Mouse (Mus musculus) adrenal gland, postnatal 4 days (tissue): ENCODE data around the gene Vps8. TPM values are rescaled to one million over a fixed set of nuclear protein-coding genes. Genes with fewer than 3 reads are reported as not detected.

Experiments
- DNase-seq, 2 experiments: peaks; one replicate each; pipeline ENCODE4 v3.0.0; 2021 to 2022; ENCODE audit warnings: low spot score in 2 of 2, mixed read lengths in 2 of 2
- total RNA-seq, 2 experiments: library from RNA; stranded (reverse); gene quantifications; 2 replicates each; pipeline ENCODE4 v1.2.3; 2021

Gene Vps8
- total RNA-seq, 2 experiments from 2014 or later = 24.5 to 26.1 TPM

DNA sequence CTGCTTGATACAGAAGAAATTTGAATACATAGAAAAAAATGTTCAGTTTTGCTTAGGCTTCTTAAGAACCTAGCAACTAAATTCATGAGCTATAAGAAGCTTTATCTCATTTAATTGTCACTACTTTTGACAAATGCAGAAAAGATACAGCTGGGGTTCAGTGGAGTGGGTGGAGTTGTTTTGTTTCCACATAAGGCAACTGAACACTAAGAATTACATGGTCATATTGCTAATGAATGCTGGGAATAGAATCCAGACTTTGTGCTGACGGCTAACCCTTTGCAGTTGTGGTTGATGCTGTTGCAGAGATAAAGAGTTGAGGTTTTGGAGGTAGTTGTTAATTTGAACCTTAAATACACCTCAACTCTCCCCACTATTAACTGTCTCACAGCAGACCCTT lies 119.6 kb downstream of the Vps8 start:
- DNase-seq = no peak

DNA sequence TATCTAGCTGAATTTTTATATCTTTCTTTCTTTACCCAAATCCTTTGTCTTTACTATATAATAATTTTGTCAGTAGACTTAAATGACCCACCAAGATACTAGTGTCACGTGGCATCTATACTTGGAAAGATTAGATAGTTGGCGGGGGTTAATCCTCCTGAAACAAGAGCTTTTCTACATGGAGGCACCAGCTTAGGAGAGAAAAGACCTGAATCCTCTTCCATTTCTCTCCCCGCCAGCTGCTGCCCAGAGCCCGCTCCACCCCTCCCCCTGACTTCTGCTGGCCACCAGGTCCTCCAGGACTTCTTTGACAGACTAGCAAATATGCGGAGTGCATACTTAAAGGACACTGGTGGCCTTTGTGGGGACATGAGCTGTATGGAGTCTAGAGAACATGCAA lies 124.5 kb downstream of the Vps8 start:
- DNase-seq = no peak

DNA sequence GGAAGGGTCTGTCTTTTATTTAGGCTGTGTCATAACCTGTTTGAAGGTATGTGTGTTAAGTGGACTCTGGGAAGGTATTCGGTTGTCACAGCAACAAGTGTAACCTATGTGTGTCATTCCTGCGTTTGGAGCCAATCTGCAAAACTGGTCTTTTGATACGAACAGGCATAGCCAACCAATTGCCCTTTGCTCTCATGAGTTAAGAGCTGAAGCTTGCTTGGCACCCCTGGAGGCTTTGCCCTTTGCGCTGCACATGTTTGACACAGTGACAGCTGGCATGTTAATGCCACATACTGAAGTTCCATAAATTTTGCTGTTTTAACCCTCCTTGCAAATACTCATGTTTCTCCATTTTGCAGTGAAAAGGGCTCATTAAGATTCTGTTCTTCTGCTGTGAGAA lies 126.8 kb downstream of the Vps8 start:
- no peak for DNase-seq

DNA sequence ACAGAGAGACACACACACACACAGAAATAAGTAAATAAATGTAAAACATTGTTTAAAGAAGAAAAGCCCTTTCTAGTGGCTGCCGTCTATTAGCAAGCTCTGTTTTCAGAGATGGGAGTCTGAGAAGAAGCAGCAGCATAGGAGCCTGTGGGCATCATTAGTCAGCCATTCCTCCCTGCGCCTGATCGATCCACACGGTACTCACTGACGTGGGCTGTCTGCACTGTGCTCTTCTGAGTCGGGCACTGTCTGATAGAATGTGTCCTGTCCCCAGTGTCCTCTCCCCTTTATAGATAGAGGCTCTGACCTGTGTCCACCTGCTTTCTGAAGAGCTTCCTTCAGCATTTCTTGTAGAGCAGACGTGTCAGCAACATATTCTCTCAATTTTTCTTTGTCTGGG lies 127.5 kb downstream of the Vps8 start:
- no peak for DNase-seq

DNA sequence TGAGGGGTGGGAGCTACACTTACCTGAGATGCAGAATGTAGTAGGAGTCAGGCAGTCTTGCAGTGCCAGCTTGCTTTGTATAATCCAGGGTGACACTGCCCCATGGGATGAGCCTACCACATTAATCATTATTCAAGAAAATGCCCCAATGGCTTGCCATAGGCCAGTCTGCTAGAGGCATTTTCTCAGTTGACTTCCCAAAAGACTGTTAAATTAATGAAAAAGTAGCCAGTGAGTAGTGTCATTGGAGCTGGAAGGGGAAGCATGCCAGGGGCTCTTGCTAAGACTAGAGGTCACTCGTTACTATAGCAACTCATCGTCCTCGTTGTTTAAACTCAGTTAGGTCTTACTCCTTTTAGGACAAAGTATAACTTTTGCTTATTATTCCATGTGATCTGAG lies 130.6 kb downstream of the Vps8 start:
- no peak for DNase-seq

DNA sequence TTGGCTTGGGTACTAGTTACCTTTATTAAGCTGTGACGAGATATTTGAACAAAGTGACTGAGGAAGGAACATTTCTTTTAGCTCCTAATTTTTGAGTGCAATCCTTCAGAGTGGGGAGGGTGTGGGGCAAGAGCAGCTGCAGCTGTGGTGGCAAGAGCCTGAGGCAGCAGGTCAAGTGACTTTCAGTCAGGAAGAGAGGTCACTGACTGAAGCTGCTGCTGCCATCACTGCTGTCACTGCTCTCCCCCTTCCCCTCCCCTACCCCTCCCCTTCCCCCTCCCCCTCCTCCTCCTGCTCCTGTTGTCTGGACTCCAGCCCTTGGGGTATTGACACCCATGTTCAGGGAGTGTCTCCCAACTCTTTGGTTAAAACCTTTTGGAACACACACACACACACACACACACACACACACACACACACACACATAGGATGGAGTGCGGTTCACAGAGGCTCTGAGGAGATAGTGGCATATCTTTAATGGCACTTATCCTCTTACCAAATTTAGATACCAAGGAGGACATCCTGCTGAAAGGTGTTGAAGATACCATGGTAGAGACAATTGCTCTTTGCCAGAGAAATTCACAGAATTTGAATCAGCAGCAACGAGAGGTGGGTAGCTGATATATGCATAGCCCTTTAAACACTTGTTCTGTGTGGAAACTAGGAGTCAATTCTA lies 139.8 kb downstream of the Vps8 start:
- no peak for DNase-seq

DNA sequence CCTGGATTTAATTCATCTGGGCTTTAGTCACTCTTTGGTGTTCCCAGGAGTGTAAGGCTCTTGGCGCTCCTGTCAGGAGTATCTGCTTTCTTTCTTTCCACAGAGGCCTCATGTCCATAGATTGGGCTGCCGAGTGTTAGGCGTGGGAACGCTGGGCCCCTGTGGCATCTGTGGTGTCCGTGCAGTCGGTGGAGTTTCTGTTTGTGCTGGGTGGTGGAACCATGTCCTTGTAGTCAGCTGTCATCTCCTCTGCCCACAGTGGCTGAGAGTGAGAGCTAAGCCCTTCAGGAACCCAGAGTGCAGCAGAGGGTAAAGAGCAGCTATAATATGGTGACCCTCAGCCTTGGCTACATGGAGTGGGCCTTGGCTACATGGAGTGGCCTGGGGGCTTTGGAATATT lies 140.4 kb downstream of the Vps8 start:
- DNase-seq = no peak

DNA sequence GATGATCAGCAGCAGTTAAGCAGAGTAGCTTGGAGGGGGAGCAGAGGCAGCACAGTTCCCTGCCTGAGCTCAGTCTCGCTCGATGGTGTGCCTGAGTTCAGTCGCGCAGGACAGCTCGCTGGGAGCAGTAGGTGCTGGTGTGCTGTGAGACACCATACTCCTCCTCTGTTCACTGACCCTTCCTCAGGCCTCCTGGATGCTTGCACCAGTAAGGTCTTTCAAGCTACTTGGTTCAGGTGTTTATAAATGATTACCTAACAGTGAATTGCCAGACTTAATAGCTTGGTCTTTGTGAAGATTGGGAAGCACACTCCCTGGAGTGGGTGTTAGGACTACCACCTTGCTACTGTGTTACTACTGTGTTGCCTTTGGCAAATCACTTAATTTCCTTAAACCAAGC lies 144.2 kb downstream of the Vps8 start:
- no peak for DNase-seq

DNA sequence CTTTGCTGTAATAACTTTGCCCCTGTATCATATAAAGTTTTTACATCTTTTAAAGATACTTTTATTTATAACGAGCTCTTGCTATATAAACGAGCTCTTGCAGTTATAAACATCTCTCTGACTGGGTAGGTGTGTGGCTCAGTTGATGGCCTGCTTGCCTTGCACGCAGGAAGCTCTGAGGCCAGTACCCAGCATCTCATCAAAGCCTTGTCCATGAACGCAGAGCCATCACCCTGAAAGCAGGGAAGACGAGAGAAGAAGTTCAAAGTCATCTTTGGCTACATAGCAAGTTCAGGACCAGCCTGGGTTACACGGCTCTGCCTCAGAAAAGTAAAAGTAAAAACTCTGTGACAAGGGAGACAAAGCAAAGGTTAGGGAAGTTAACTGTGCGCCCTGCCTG lies 147.0 kb downstream of the Vps8 start:
- DNase-seq = no peak

DNA sequence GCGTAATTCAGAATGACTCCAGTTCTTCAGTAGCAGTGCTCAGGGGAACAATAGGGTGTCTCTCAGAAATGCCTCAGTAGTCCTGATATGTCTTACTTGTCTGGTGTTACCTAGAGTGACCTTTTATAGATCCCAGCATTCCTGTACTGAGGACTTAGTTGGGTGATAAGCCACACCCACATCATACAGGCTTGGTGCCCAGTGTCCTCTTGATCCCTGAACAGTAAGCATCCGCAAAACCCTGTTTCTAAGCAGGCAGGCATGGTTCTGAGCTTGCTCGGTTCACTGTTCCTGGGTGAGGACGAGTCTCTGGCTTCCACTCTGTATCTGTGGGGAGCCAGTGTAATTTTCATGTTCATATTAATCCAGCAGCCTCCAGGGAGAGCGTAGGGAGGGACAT lies 147.9 kb downstream of the Vps8 start:
- no peak for DNase-seq

DNA sequence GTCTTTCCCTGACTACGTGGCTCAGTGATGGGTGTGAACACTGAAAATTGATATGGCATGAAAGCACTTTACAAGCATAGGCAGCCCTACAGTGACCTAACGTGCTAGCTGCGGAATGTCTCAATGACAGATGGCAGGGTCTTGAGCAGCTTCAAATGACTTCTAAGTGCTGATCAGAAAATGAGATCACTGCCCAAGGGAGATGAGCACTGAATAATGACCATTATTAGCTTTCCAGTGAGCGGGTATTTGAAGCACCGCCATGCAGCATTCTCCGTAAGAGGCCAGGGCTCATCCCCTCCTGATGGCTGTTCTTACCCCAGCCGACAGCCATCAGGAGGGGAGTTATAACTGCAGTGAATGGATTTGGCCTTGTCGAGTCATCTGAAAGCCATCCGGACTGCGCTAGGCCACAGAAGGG lies 153.1 kb downstream of the Vps8 start:
- no peak for DNase-seq

DNA sequence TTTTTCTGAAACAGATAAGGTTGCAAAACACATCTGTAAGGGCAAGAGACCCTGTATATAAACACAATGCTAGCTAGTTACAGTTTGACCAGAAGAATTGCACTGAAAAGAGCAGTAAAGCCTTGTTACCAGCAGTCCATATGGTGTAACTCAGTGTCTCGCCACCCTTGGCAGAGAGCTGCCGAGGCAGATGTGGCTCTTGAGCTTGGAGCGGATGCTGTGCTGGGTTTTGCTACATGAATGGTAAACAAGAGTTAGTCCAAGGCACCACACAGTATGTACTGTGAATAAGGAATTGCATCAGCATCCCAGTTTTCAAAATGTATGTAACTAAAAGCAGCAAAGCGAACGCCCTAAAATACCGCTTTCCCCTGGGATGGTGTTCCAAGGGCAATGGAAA lies 166.2 kb downstream of the Vps8 start:
- DNase-seq = no peak

DNA sequence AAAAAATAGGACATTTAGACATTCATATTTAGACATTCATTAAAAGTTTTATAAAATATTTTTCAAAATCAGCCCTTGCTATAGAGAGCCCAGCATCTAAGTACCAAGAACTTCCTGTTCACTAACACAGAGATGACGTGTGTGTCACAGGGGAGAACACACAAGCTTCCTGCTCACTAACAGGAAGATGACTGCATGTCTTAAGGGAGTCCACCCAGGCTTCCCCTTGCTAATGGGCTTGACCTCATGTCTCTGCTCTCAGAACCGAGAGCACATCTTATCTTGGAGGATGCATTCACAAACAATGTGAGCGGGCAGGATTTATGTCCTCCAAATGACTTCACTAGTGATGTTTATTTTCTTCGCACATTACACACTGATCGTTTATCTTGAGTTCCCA lies 167.9 kb downstream of the Vps8 start:
- no peak for DNase-seq

DNA sequence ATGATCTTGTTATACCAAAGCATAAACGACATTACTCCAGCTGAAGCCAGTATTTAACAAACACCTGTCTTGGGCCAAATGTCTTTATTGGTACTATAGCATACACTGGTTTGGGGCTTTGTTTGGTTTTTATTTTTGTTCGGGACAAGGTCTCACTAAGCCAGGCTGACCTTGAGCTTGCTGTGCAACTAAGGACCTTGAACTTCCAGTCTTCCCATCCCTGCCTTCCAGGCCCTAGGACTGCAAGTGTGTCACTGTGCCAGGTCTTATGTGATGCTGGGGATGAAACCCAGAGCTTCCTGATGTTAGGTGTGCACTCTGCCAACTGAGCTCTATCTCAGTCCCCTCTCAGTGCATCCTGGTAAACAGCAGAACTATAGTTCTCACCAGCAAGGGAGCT lies 168.6 kb downstream of the Vps8 start:
- DNase-seq = no peak

DNA sequence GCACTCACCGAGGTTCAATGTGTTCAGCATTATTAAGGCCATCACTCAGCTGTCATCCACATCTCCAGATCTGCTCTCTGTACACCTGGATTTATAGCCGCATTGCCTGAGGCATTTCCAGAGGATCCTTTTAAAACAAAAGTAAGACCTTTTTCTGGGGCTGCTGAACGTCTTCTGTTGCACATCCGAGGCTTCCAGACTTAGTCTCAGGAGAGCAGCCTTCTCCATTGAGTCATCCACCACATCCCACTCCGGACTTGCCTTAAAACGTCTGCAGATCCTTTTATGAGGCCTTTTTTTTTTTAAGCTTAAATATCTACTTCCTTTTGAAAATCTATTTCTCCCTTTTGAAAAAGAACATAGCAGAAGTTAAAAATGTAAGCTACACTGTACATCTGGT lies 172.6 kb downstream of the Vps8 start:
- no peak for DNase-seq

DNA sequence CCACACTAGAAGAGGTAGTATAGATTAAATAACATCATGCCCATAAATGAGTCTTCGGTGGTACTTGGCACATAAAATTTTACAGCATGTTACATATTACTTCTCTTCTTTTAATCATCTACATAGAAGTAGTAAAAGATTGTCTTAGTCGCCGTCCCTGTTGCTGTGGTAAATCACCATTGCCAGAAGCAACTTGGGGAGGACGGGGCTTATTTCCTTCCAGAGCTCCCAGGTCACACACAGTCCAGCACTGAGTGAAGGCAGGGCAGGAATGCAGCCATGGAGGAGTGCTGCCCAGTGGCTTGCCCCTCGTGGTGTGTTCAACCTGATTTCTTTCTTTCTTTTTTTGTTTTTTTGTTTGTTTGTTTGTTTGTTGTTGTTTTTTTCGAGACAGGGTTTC lies 181.4 kb downstream of the Vps8 start:
- no peak for DNase-seq

DNA sequence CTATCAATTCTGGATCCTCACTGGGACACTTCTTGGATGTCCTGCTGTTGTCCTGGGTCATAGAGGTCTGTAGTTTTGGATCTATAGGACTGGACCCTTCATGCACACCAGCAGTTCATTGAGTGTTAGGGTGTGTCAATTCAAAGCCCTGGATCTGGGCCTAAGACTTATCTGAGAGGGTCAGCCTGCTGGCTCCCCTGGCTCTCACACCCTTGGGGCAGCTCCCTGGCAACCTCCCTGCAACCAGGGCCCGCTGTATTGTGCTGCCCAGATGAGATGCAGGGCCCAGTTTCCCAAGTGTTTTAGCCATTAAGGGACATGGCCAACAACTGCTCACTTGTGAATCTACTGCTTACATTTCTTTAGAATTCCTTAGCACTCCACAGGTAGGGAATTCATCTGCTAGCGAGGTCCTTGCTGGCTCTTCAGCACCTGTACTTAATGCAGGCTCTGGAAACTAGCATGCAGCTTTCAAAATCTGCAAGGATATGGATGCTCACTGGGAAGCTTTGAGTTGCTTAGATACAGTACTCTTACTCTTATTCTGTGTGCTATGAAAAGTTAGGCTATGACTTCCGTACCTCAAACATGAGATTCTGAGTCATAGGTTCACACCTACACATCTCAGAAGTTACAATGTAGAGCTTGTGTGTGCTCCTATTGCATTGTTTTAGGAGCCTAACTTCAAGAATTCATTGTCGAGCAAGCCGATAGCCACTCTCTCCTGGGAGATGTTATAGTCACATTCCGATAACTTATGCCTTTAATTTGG lies 183.5 kb downstream of the Vps8 start:
- DNase-seq = no peak

DNA sequence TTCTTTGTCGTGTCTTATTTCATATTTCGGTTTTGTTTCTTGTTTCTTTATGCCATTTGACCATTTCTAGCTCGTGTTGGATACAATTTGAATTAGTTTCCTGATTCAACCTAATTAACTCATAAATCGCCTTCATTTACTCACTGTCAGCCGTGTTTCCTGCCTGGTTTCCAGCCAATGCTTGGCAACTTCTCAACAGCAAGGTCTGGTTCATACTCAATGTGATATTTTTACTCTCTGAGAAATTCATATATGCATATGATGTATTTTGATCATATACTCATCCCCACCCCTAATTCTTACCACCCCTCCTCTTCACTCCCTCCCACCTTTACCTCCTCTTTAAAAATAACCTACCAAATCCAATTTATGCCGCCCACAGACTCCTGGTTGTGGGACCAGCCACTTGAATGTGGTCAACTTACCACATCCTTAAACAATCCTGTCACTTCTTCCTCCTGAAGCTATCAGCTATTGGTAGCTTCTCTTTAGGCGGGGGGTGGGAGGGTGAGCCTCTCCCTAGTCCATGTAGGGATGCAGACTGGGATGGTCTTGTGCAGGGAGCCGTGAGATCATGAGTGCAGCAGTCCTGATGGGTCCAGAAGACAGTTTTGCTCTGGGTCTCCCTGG lies 184.2 kb downstream of the Vps8 start:
- DNase-seq = no peak

DNA sequence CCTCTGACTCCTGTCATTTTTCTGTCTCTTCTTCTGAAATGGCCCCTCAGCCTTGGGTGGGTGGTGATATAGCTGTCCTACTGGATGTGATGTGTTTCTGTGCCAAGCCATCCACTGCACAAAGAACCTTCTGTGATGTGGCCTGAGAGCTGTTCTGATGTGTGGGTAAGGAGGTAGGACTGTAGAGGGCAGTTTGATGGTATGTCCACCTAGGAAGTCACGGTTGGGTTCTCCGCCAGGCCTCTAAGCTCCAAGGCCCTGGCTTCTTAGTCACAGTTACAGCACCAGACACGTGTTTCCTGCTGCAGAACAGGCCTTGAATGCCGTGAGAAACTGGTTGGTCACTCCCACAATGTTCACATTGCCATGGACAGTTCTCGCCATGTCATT lies 184.7 kb downstream of the Vps8 start:
- no peak for DNase-seq

DNA sequence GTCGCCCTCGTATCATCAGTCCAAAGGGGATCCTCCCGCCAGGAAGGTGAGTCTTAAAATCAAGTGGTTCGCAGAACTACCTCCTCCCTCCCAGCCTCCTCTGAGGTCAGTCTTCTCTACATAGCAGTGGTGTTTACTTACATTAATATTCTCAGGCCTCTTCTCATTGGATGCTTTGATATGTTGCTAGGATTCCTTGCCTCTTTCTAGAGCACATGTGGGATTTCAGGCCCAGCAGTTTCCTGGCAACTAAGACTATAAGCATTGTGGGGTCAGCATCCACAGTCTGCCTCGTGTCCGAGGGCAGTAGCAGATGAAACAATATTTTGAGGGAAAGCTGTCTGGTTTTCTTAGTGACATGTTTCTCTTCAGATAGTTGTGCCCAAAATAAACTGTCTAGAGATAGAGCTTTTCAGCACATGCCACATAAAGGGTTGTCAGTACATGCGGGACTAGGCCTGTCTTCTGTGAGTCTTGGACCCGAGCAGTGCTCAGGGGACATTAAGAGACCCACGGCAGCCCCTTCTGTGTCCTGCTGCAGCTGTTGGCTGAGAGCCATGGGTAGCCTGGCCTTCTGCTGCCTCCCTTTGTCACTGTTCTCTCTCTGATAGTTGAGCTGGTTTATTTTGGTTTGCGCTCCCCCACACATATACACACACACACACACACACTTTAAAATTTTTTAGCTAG lies 185.4 kb downstream of the Vps8 start:
- no peak for DNase-seq

DNA sequence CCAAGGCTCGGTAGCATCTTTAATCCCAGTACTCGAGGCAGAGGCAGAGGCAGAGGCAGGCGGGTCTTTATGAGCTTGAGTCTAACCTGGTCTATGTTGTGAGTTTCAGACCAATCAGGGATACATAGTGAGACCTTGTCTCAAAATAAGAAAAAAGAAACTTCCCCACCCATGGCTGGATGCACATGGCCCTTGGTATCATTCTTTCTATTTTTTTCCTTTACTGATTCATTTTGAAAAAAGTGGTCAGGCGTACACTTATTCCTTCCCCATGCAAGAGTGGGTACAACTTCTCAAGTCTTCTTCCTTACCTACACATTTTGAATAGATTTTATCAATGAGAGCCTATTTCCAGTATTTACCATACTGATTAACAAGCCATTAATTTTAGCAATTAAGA lies 187.6 kb downstream of the Vps8 start:
- no peak for DNase-seq

DNA sequence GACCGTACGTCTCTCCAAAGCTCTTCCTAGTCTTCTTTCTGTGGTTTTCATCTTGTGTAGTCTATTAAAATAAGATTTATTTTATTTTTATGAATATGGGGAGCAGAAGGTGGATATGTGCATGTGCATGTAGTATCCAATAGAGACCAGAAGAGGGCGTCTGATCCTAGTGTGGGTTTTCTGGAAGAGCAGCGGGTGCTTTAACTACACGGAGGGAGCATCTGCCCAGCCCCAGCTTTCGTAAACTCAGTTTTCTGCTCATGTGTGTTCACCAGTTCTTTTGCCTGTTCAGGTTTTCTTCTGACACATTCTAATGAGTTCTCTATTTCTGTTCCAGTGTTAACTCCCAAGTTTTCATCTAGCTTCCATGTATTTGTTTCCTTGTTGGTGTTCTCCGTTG lies 192.9 kb downstream of the Vps8 start:
- no peak for DNase-seq
